Mouse (Mus musculus): ENCODE results near the gene Spef1. TPM values are rescaled to one million over a fixed set of nuclear protein-coding genes. Genes with fewer than 3 reads are reported as not detected.

Spef1 gene
- polyA plus RNA-seq, 1 experiment, result 2.4 TPM

DNA sequence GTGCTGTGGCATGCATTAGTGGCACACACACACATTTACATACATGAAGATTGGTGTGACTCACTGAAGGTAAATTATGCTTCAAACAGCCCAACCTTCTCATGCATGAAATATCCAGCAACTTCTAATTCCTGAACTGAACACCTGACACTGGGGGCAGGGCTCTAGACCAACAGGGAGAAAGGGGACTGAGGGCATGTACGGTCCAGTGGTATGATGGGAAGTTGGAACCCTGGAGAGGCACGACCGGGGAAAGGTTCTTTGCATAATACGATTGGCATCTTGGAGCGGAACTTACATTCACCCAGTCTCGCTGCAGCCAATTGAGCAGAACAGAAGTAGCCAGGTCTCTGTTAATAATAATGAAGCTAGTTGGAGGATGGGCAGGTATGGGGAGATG, 38.1 kb upstream of the Spef1 start:
- no peaks in the 10 kb centered on the region for H3K27me3 ChIP-seq (ENCODE audit: control insufficient read depth, insufficient read depth, low read length)
- WGBS, result 90% methylated on average over 6 of the region's 6 CpGs
- TF ChIP-seq CTCF (IDR thresholded peaks at IDR 0.05; ENCODE audit: extremely low read depth, insufficient read depth, insufficient read length, insufficient replicate concordance) (no peak), POLR2A (IDR thresholded peaks at IDR 0.05; ENCODE audit: low read depth, low read length) (no peak)
- H3K4me1 ChIP-seq (ENCODE audit: control insufficient read depth, insufficient read depth, insufficient read length), result no peaks in the 10 kb centered on the region
- no peak for DNase-seq (ENCODE audit: low read depth in 1 of 2, low spot score in 2 of 2)
- no peaks in the 10 kb centered on the region for H3K36me3 ChIP-seq (ENCODE audit: control insufficient read depth, insufficient read depth, low read length)
- H3K27ac ChIP-seq (ENCODE audit: insufficient read depth, low read length), result no peak overlapping the region
- H3K4me3 ChIP-seq (ENCODE audit: extremely low read depth, insufficient read depth, insufficient read length), result no peak overlapping the region

DNA sequence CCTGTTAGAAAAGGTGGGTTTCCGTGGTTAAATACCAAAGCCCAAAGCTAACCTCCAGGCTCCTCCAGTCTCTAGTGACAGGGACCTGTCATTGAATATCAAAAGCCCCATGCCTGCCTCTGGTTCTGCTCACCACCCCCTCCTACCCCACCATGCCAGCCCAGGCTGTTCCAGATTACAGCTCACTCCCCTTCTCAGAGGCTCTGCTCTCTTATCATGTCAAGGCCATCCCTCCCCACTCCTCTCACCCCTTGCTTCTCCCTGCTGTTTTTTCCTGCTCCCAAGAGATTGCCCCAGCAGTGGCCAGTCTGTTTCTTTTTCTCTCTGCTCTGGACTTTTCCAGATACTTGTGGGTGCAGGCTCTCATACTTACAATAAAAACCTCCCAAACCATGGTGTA, 36.5 kb upstream of the Spef1 start:
- Histone ChIP-seq H3K36me3 (ENCODE audit: control insufficient read depth, insufficient read depth, low read length) (no peaks in the 10 kb centered on the region), H3K4me3 (ENCODE audit: extremely low read depth, insufficient read depth, insufficient read length) (no peak overlapping the region), H3K4me1 (ENCODE audit: control insufficient read depth, insufficient read depth, insufficient read length) (no peaks in the 10 kb centered on the region), H3K27ac (ENCODE audit: insufficient read depth, low read length) (no peak overlapping the region), H3K27me3 (ENCODE audit: control insufficient read depth, insufficient read depth, low read length) (no peaks in the 10 kb centered on the region)
- DNase-seq (ENCODE audit: low read depth in 1 of 2, low spot score in 2 of 2), result no peak
- no peak for TF ChIP-seq POLR2A (IDR thresholded peaks at IDR 0.05; ENCODE audit: low read depth, low read length)
- TF ChIP-seq CTCF (IDR thresholded peaks at IDR 0.05; ENCODE audit: extremely low read depth, insufficient read depth, insufficient read length, insufficient replicate concordance), result no peak
- WGBS, result 74% methylated on average over 1 of the region's 1 CpGs

DNA sequence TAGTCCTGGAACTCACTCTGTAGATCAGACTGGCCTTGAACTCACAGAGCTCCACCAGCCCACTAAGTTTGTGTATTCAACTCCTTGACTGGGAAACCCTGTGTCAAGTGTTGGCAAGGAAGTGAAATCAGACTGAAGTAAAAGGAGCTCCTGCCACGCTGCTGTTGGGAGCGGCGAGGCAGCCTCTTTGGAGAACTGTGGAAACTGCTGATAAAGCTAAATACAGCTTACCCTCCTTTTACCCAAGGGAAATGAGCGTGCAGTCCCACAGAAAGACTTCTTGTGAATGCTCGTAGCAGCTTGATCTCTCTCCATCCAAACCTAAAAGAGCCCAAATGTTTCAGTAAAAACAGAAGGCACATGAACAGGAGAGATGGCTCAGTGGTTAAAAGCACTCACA, 35.5 kb upstream of the Spef1 start:
- Histone ChIP-seq H3K4me1 (ENCODE audit: control insufficient read depth, insufficient read depth, insufficient read length) (no peaks in the 10 kb centered on the region), H3K27me3 (ENCODE audit: control insufficient read depth, insufficient read depth, low read length) (no peaks in the 10 kb centered on the region), H3K4me3 (ENCODE audit: extremely low read depth, insufficient read depth, insufficient read length) (no peak overlapping the region), H3K36me3 (ENCODE audit: control insufficient read depth, insufficient read depth, low read length) (no peaks in the 10 kb centered on the region), H3K27ac (ENCODE audit: insufficient read depth, low read length) (no peak overlapping the region)
- no peak for TF ChIP-seq POLR2A (IDR thresholded peaks at IDR 0.05; ENCODE audit: low read depth, low read length)
- TF ChIP-seq CTCF (IDR thresholded peaks at IDR 0.05; ENCODE audit: extremely low read depth, insufficient read depth, insufficient read length, insufficient replicate concordance), result no peak
- DNase-seq (ENCODE audit: low read depth in 1 of 2, low spot score in 2 of 2), result no peak
- 56% methylated on average over 5 of the region's 5 CpGs for WGBS

DNA sequence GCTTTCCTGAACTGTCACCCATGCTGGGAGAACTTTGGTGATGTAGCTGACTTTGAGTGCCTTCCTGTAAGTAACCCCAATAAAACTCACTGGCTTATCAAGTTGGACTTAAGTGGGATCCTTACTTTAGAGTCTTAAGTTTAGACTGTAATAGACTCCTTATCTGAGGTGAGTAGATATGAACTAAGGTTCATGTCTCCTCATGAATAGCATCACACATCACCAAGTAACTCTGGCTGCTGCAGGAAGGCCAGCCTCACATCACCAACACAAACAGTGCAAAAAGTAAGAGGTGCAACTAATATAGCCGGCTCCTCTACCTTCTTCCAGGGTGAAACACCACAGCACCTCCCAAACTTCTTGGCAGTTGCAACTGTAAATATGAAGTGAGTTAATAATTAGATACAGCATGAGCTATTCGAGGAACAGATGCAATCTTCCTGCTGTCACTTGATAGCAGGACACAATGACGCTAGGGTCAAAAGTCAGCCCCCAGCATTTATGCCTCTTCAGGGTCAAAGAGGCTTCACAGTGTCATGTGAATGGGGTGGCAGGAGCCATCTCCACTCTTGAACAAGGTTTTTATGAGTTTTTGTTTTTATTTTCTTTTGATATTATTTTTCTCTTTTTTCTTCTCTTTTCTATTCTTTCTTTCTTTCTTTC, 34.9 kb upstream of the Spef1 start:
- Histone ChIP-seq H3K36me3 (ENCODE audit: control insufficient read depth, insufficient read depth, low read length) (no peaks in the 10 kb centered on the region), H3K4me3 (ENCODE audit: extremely low read depth, insufficient read depth, insufficient read length) (no peak overlapping the region), H3K27me3 (ENCODE audit: control insufficient read depth, insufficient read depth, low read length) (no peaks in the 10 kb centered on the region), H3K4me1 (ENCODE audit: control insufficient read depth, insufficient read depth, insufficient read length) (no peaks in the 10 kb centered on the region), H3K27ac (ENCODE audit: insufficient read depth, low read length) (no peak overlapping the region)
- WGBS, result 78% methylated on average over 3 of the region's 3 CpGs
- TF ChIP-seq CTCF (IDR thresholded peaks at IDR 0.05; ENCODE audit: extremely low read depth, insufficient read depth, insufficient read length, insufficient replicate concordance), result no peak
- no peak for TF ChIP-seq POLR2A (IDR thresholded peaks at IDR 0.05; ENCODE audit: low read depth, low read length)
- no peak for DNase-seq (ENCODE audit: low read depth in 1 of 2, low spot score in 2 of 2)

DNA sequence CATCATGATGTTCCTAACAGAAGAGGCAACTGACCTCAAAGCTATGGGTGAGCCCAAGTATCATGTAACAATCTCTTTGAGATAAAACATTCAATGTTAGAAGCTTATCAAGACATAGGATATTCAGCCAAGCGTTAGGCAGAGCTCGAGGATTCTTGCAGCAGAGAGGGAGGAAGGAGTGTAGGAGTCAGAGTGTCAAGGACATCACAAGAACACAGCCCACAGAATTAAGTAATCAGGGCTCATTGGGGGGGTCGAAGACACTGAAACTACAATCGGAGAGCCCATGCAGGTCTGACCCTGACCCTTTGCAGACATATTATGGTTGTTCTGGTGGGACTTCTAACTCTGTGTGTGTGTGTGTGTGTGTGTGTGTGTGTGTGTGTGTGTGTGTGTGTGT, 32.9 kb upstream of the Spef1 start:
- Histone ChIP-seq H3K36me3 (ENCODE audit: control insufficient read depth, insufficient read depth, low read length) (no peaks in the 10 kb centered on the region), H3K4me3 (ENCODE audit: extremely low read depth, insufficient read depth, insufficient read length) (no peak overlapping the region), H3K4me1 (ENCODE audit: control insufficient read depth, insufficient read depth, insufficient read length) (no peaks in the 10 kb centered on the region), H3K27ac (ENCODE audit: insufficient read depth, low read length) (no peak overlapping the region), H3K27me3 (ENCODE audit: control insufficient read depth, insufficient read depth, low read length) (no peaks in the 10 kb centered on the region)
- TF ChIP-seq POLR2A (IDR thresholded peaks at IDR 0.05; ENCODE audit: low read depth, low read length), result no peak
- TF ChIP-seq CTCF (IDR thresholded peaks at IDR 0.05; ENCODE audit: extremely low read depth, insufficient read depth, insufficient read length, insufficient replicate concordance), result no peak
- DNase-seq (ENCODE audit: low read depth in 1 of 2, low spot score in 2 of 2), result no peak
- WGBS, result 83% methylated on average over 4 of the region's 4 CpGs

DNA sequence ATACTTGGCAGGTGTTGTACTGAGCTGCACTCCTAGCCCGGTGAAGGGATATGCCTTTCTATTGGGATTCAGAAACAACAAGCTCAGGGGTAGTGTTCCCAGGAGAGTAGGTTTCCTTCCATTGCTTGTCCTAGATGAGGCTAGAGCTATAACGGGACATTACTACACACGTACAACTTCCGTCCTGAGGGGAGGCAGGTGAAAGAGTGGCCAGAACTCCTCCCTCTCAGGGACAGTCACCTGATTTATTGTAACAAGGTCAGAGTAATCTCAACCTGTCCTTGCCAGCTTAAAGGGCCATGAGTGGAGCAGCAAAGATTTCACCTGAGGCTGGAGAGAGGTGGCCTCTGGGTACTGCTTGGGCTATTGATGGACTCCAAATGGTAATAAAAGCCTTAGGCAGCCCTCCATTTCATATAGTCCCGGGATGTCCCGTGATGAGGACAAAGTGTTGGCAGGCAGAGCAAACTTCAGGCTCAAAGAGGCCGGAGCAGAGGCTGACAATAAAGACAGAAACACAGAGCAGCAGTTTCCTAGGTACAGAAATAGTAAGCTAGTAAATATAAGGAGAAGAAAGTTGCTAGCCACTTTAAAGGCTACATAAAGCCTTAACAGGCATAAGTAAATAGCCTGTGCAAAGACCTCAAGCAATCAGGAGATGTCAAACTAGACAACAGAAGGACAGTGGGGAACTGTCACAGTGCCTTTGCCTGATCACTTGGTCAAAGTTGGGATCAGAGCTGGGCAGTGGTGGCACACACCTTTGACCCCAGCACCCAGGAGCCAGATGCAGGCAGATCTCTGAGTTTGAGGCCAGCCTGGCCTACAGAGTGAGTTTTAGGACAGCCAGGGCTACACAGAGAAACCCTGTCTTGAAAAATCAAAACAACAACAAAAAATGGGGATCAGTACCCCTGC, 29.1 kb upstream of the Spef1 start:
- Histone ChIP-seq H3K4me1 (ENCODE audit: control insufficient read depth, insufficient read depth, insufficient read length) (peaks cover under 1% of the 10 kb centered on the region; the same call in 1 of the 2 replicates), H3K27ac (ENCODE audit: insufficient read depth, low read length) (no peak overlapping the region), H3K4me3 (ENCODE audit: extremely low read depth, insufficient read depth, insufficient read length) (no peak overlapping the region), H3K27me3 (ENCODE audit: control insufficient read depth, insufficient read depth, low read length) (no peaks in the 10 kb centered on the region), H3K36me3 (ENCODE audit: control insufficient read depth, insufficient read depth, low read length) (peaks cover 4% of the 10 kb centered on the region; the same call in 1 of the 2 replicates)
- 88% methylated on average over 7 of the region's 7 CpGs for WGBS
- no peak for TF ChIP-seq POLR2A (IDR thresholded peaks at IDR 0.05; ENCODE audit: low read depth, low read length)
- no peak for TF ChIP-seq CTCF (IDR thresholded peaks at IDR 0.05; ENCODE audit: extremely low read depth, insufficient read depth, insufficient read length, insufficient replicate concordance)
- no peak for DNase-seq (ENCODE audit: low read depth in 1 of 2, low spot score in 2 of 2)

Data from spleen, adult 2 months (tissue).